Mouse (Mus musculus): Measurements from ENCODE around the gene Psme1. TPM values are rescaled to one million over a fixed set of nuclear protein-coding genes. Genes with fewer than 3 reads are reported as not detected.

Gene Psme1
- polyA plus RNA-seq, 1 experiment = 188 TPM

- H3K9ac ChIP-seq (ENCODE audit: low read depth, poor library complexity, severe bottlenecking) = no peak overlapping the region
- no peaks in the 10 kb centered on the region for H3K9me3 ChIP-seq (replicated peaks; ENCODE audit: control insufficient read depth, insufficient read depth, low read length, poor library complexity, severe bottlenecking)
- no peaks in the 10 kb centered on the region for H3K27me3 ChIP-seq (ENCODE audit: control insufficient read depth, insufficient read depth, low read length, poor library complexity, severe bottlenecking)
- H3K27ac ChIP-seq (ENCODE audit: insufficient read depth, low read length) = no peak overlapping the region
- no peak for TF ChIP-seq CTCF (IDR thresholded peaks at IDR 0.05; ENCODE audit: low read depth, low read length)
- no peak for TF ChIP-seq EP300 (IDR thresholded peaks at IDR 0.05; ENCODE audit: insufficient read depth, low read depth, low read length)
- no peak for TF ChIP-seq POLR2A (IDR thresholded peaks at IDR 0.05; ENCODE audit: insufficient read depth, low read length)
- no peak overlapping the region for H3K4me3 ChIP-seq (ENCODE audit: low read depth, low read length)
- no peaks in the 10 kb centered on the region for H3K4me1 ChIP-seq (ENCODE audit: control insufficient read depth, insufficient read depth, low read length)
- peaks cover 38% of the 10 kb centered on the region for H3K36me3 ChIP-seq (ENCODE audit: control insufficient read depth, insufficient read depth, low read length, poor library complexity, severe bottlenecking)
These were observed 18.2 kb downstream of the Psme1 start for GRCm38 (mm10) chr14:55596036-55596690.

- peaks cover 48% of the 10 kb centered on the region for H3K36me3 ChIP-seq (ENCODE audit: control insufficient read depth, insufficient read depth, low read length, poor library complexity, severe bottlenecking)
- H3K4me3 ChIP-seq (ENCODE audit: low read depth, low read length) = no peak overlapping the region
- no peaks in the 10 kb centered on the region for H3K9me3 ChIP-seq (replicated peaks; ENCODE audit: control insufficient read depth, insufficient read depth, low read length, poor library complexity, severe bottlenecking)
- no peaks in the 10 kb centered on the region for H3K4me1 ChIP-seq (ENCODE audit: control insufficient read depth, insufficient read depth, low read length)
- H3K27me3 ChIP-seq (ENCODE audit: control insufficient read depth, insufficient read depth, low read length, poor library complexity, severe bottlenecking) = no peaks in the 10 kb centered on the region
- TF ChIP-seq EP300 (IDR thresholded peaks at IDR 0.05; ENCODE audit: insufficient read depth, low read depth, low read length) = no peak
- no peak for TF ChIP-seq CTCF (IDR thresholded peaks at IDR 0.05; ENCODE audit: low read depth, low read length)
- no peak for TF ChIP-seq POLR2A (IDR thresholded peaks at IDR 0.05; ENCODE audit: insufficient read depth, low read length)
- H3K27ac ChIP-seq (ENCODE audit: insufficient read depth, low read length) = no peak overlapping the region
- no peak overlapping the region for H3K9ac ChIP-seq (ENCODE audit: low read depth, poor library complexity, severe bottlenecking)
These were observed 20.8 kb downstream of the Psme1 start for GRCm38 (mm10) chr14:55598521-55599390.

- H3K9ac ChIP-seq (ENCODE audit: low read depth, poor library complexity, severe bottlenecking) = peak within 1 kb of the TSS; percentile 24; the same call in 1 of the 2 replicates
- no peaks in the 10 kb centered on the region for H3K27me3 ChIP-seq (ENCODE audit: control insufficient read depth, insufficient read depth, low read length, poor library complexity, severe bottlenecking)
- peaks cover 4% of the 10 kb centered on the region for H3K4me1 ChIP-seq (ENCODE audit: control insufficient read depth, insufficient read depth, low read length)
- no peaks in the 10 kb centered on the region for H3K9me3 ChIP-seq (replicated peaks; ENCODE audit: control insufficient read depth, insufficient read depth, low read length, poor library complexity, severe bottlenecking)
- peak within 1 kb of the TSS; percentile 46 for H3K4me3 ChIP-seq (ENCODE audit: low read depth, low read length)
- H3K36me3 ChIP-seq (ENCODE audit: control insufficient read depth, insufficient read depth, low read length, poor library complexity, severe bottlenecking) = peaks cover 31% of the 10 kb centered on the region
- TF ChIP-seq EP300 (IDR thresholded peaks at IDR 0.05; ENCODE audit: insufficient read depth, low read depth, low read length) (no peak), POLR2A (IDR thresholded peaks at IDR 0.05; ENCODE audit: insufficient read depth, low read length) (no peak), CTCF (IDR thresholded peaks at IDR 0.05; ENCODE audit: low read depth, low read length) (no peak)
- H3K27ac ChIP-seq (ENCODE audit: insufficient read depth, low read length) = peak within 1 kb of the TSS; percentile 88
These were observed 25.3 kb downstream of the Psme1 start, which contains the start of gene Irf9 for GRCm38 (mm10) chr14:55603271-55603632. Irf9 (plus strand) TSS chr14:55603571.

- H3K4me1 ChIP-seq (ENCODE audit: control insufficient read depth, insufficient read depth, low read length) = peaks cover 4% of the 10 kb centered on the region
- peak overlapping the region; percentile 24; the same call in 1 of the 2 replicates for H3K9ac ChIP-seq (ENCODE audit: low read depth, poor library complexity, severe bottlenecking)
- peaks cover 35% of the 10 kb centered on the region for H3K36me3 ChIP-seq (ENCODE audit: control insufficient read depth, insufficient read depth, low read length, poor library complexity, severe bottlenecking)
- no peaks in the 10 kb centered on the region for H3K9me3 ChIP-seq (replicated peaks; ENCODE audit: control insufficient read depth, insufficient read depth, low read length, poor library complexity, severe bottlenecking)
- H3K27me3 ChIP-seq (ENCODE audit: control insufficient read depth, insufficient read depth, low read length, poor library complexity, severe bottlenecking) = no peaks in the 10 kb centered on the region
- TF ChIP-seq POLR2A (IDR thresholded peaks at IDR 0.05; ENCODE audit: insufficient read depth, low read length) (peak; percentile 9), CTCF (IDR thresholded peaks at IDR 0.05; ENCODE audit: low read depth, low read length) (peak; percentile 86), EP300 (IDR thresholded peaks at IDR 0.05; ENCODE audit: insufficient read depth, low read depth, low read length) (peak; percentile 86)
- peak overlapping the region; percentile 46 for H3K4me3 ChIP-seq (ENCODE audit: low read depth, low read length)
- H3K27ac ChIP-seq (ENCODE audit: insufficient read depth, low read length) = peak overlapping the region; percentile 88
These were observed 26.0 kb downstream of the Psme1 start for GRCm38 (mm10) chr14:55603633-55604576.

- TF ChIP-seq POLR2A (IDR thresholded peaks at IDR 0.05; ENCODE audit: insufficient read depth, low read length) = no peak
- TF ChIP-seq CTCF (IDR thresholded peaks at IDR 0.05; ENCODE audit: low read depth, low read length) = no peak
- no peak for TF ChIP-seq EP300 (IDR thresholded peaks at IDR 0.05; ENCODE audit: insufficient read depth, low read depth, low read length)
- Histone ChIP-seq H3K4me1 (ENCODE audit: control insufficient read depth, insufficient read depth, low read length) (peaks cover 4% of the 10 kb centered on the region), H3K9me3 (replicated peaks; ENCODE audit: control insufficient read depth, insufficient read depth, low read length, poor library complexity, severe bottlenecking) (no peaks in the 10 kb centered on the region), H3K36me3 (ENCODE audit: control insufficient read depth, insufficient read depth, low read length, poor library complexity, severe bottlenecking) (peaks cover 35% of the 10 kb centered on the region), H3K9ac (ENCODE audit: low read depth, poor library complexity, severe bottlenecking) (no peak overlapping the region; the same call in 1 of the 2 replicates), H3K27ac (ENCODE audit: insufficient read depth, low read length) (peak overlapping the region; percentile 88), H3K27me3 (ENCODE audit: control insufficient read depth, insufficient read depth, low read length, poor library complexity, severe bottlenecking) (no peaks in the 10 kb centered on the region), H3K4me3 (ENCODE audit: low read depth, low read length) (peak overlapping the region; percentile 22)
These were observed 26.9 kb downstream of the Psme1 start for GRCm38 (mm10) chr14:55604823-55605222.
